Mouse (Mus musculus) stomach, postnatal 0 days (tissue): ENCODE results near the gene Cpne5.

Source experiments
- CTCF ChIP-seq: IDR thresholded peaks from 2 replicates; pipeline ENCODE4 v1.5.1; 2016; ENCODE audit warnings: antibody characterized with exemption, low read depth, mild to moderate bottlenecking, moderate library complexity
- EP300 ChIP-seq: optimal IDR thresholded peaks from 2 replicates; pipeline ENCODE3; 2016; ENCODE audit warnings: antibody characterized with exemption

GRCm38 (mm10) chr17:29259489-29259888 lies 21.5 kb upstream of the Cpne5 start:
- peak; percentile 98 for TF ChIP-seq CTCF
- TF ChIP-seq EP300: no peak
